Mouse (Mus musculus) kidney, embryonic 15.5 days (tissue): ENCODE data around the gene Wfdc15b. TPM values are rescaled to one million over a fixed set of nuclear protein-coding genes. Genes with fewer than 3 reads are reported as not detected.
A peak's percentile ranks its signal among the peaks of the same experiment; 100 is the strongest.
"Not testable (repeated sequence)": the region's sequence is repeated elsewhere in the genome, so short reads cannot be mapped to it uniquely, and the experiment has no call there.

Source experiments
- ATAC-seq: fragments of 200-750 bp; cut with Nextera tagmentation; replicated peaks from 2 replicates; pipeline ENCODE4 v1.8.0; 2017; ENCODE audit warnings: moderate TSS enrichment; ENCODE audit not compliant: low FRiP score
- H3K27ac ChIP-seq: fragments of 300-500 bp; sonication (generic); 2 replicates; pipeline ENCODE4 v1.5.1; 2015; ENCODE audit warnings: mild to moderate bottlenecking, inconsistent platforms
- H3K27me3 ChIP-seq: fragments of 300-500 bp; sonication (generic); 2 replicates; pipeline ENCODE4 v1.6.1; 2015; ENCODE audit warnings: inconsistent platforms
- H3K36me3 ChIP-seq: fragments of 300-500 bp; sonication (generic); 2 replicates; pipeline ENCODE4 v1.6.1; 2015; ENCODE audit warnings: inconsistent platforms
- H3K4me1 ChIP-seq: fragments of 300-500 bp; sonication (generic); 2 replicates; pipeline ENCODE4 v1.6.1; 2015; ENCODE audit warnings: inconsistent platforms
- H3K4me2 ChIP-seq: fragments of 300-500 bp; sonication (generic); 2 replicates; pipeline ENCODE4 v1.6.1; 2015; ENCODE audit warnings: moderate library complexity, mild to moderate bottlenecking, inconsistent platforms
- H3K4me3 ChIP-seq: fragments of 300-500 bp; sonication (generic); replicated peaks from 2 replicates; pipeline ENCODE4 v1.5.1; 2015; ENCODE audit warnings: mild to moderate bottlenecking, inconsistent platforms
- H3K9ac ChIP-seq: fragments of 300-500 bp; sonication (generic); 2 replicates; pipeline ENCODE4 v1.6.1; 2015; ENCODE audit warnings: mild to moderate bottlenecking, inconsistent platforms
- H3K9me3 ChIP-seq: fragments of 300-500 bp; sonication (generic); replicated peaks from 2 replicates; pipeline ENCODE4 v1.6.1; 2016; ENCODE audit warnings: inconsistent platforms
- WGBS: fragments of 180-500 bp; shearing (Covaris S2); methylation state at CpG from one replicate; pipeline ENCODE4 v1.1.7; 2015; ENCODE audit warnings: mixed read lengths; 5-methylcytosine and 5-hydroxymethylcytosine counted together
- polyA plus RNA-seq: library from polyadenylated mRNA; unstranded; fragments of >200 nt; fragmentation: Nextera tagmentation; extraction: Ambion mirVana; gene quantifications from 2 replicates; pipeline ENCODE4 v1.2.1, GENCODE M21; 2015

The Wfdc15b gene
- polyA plus RNA-seq = 70.1 and 91.1 TPM in 2 replicates

- H3K36me3 ChIP-seq = no peaks in the 10 kb centered on the region
- H3K4me1 ChIP-seq = 0 out of 2 replicates have a peak, but pooled peaks cover 10% of the 10 kb centered on the region
- no peak for ATAC-seq
- H3K9me3 ChIP-seq = no peaks in the 10 kb centered on the region
- peak within 1 kb of the TSS; percentile 33 for H3K4me2 ChIP-seq
- no peaks in the 10 kb centered on the region for H3K27me3 ChIP-seq
- H3K9ac ChIP-seq = no peak within 1 kb of the TSS
- H3K27ac ChIP-seq = peak within 1 kb of the TSS; percentile 73
- 44% methylated on average over 11 of the region's 11 CpGs for WGBS
- peak within 1 kb of the TSS; percentile 31 for H3K4me3 ChIP-seq
Observed at GRCm38 (mm10) chr2:164221522-164221921, at the start of gene Wfdc15b. Wfdc15b (minus strand) TSS chr2:164221660.

- 84% methylated on average over 1 of the region's 1 CpGs for WGBS
- not testable (repeated sequence) for H3K4me2 ChIP-seq, H3K9me3 ChIP-seq, H3K27ac ChIP-seq, H3K27me3 ChIP-seq, ATAC-seq, H3K36me3 ChIP-seq, H3K9ac ChIP-seq, H3K4me3 ChIP-seq, H3K4me1 ChIP-seq
Observed at GRCm38 (mm10) chr2:164256540-164256939, 35.1 kb upstream of the Wfdc15b start, which contains the start of gene Svs3b. Svs3b (minus strand) TSS chr2:164256640.

DNA sequence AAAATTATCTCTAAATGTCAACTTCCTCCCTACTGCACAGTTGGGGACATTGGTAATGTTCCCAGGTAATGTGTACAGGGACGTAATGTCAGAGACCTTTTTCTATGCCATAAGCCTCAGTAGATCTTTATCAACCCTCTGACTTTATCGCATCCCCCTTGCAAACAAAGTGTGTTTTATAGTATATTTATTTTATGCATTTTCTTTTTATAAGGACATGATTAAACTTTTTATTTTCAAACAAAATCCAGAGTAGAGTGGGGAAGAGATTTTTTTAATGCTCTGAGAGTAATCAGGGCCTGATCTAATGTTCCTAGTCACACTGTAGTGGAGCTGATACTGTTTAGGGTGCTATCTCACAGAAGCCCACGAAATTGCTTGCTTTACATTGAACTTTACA lies 16.9 kb upstream of the Wfdc15b start, which contains the start of gene Svs2:
TSS of gene Svs2 (minus strand) at position 101 of the 400 bp plus-strand sequence.
- Histone ChIP-seq H3K4me2 (no peak within 1 kb of the TSS), H3K4me3 (no peak within 1 kb of the TSS), H3K9ac (no peak within 1 kb of the TSS), H3K4me1 (no peaks in the 10 kb centered on the region), H3K9me3 (no peaks in the 10 kb centered on the region), H3K27ac (no peak within 1 kb of the TSS), H3K27me3 (no peaks in the 10 kb centered on the region), H3K36me3 (no peaks in the 10 kb centered on the region)
- ATAC-seq = no peak
- 85% methylated on average over 3 of the region's 3 CpGs for WGBS

DNA sequence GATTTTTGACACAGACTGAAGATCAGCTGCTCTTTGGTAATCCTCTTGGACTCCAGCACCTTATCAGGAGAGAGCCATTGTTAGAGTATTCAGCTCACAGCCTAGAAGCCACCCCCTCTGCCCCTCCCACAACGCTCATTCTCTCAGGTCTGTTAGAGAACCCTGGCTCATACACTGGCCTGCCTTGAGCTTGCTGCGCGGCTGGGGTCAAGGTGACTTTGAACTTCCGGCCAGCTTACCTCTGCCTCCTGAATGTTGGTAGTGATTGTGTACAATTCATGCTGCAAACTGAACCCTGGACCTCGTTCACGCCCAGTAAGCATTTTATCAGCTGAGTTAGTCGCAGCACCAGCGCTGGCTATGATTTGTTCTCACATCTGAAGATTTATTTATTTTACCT lies 11.2 kb upstream of the Wfdc15b start:
- Histone ChIP-seq H3K4me1 (no peaks in the 10 kb centered on the region), H3K27me3 (no peaks in the 10 kb centered on the region), H3K9ac (no peak overlapping the region), H3K9me3 (no peaks in the 10 kb centered on the region), H3K4me3 (no peak overlapping the region), H3K36me3 (no peaks in the 10 kb centered on the region), H3K27ac (no peak overlapping the region), H3K4me2 (no peak overlapping the region)
- WGBS = 88% methylated on average over 8 of the region's 8 CpGs
- ATAC-seq = no peak

- no peak overlapping the region for H3K4me2 ChIP-seq
Observed at GRCm38 (mm10) chr2:164228361-164229070, 7.1 kb upstream of the Wfdc15b start.

GRCm38 (mm10) chr2:164219295-164219694 lies 2.2 kb downstream of the Wfdc15b start:
- 77% methylated on average over 9 of the region's 9 CpGs for WGBS
- no peak overlapping the region for H3K4me3 ChIP-seq
- no peak overlapping the region for H3K4me2 ChIP-seq
- H3K9ac ChIP-seq = no peak overlapping the region
- H3K27ac ChIP-seq = no peak overlapping the region
- 0 out of 2 replicates have a peak, but pooled peaks cover 10% of the 10 kb centered on the region for H3K4me1 ChIP-seq
- H3K36me3 ChIP-seq = no peaks in the 10 kb centered on the region
- H3K27me3 ChIP-seq = no peaks in the 10 kb centered on the region
- no peak for ATAC-seq
- no peaks in the 10 kb centered on the region for H3K9me3 ChIP-seq

More at GRCm38 (mm10) chr2:164228361-164229070, 7.1 kb upstream of the Wfdc15b start:
- Histone ChIP-seq H3K36me3 (no peaks in the 10 kb centered on the region), H3K9ac (no peak overlapping the region), H3K4me1 (no peaks in the 10 kb centered on the region), H3K4me3 (no peak overlapping the region), H3K27ac (no peak overlapping the region), H3K27me3 (no peaks in the 10 kb centered on the region), H3K9me3 (no peaks in the 10 kb centered on the region)
- 85% methylated on average over 8 of the region's 8 CpGs for WGBS
- ATAC-seq = no peak

DNA sequence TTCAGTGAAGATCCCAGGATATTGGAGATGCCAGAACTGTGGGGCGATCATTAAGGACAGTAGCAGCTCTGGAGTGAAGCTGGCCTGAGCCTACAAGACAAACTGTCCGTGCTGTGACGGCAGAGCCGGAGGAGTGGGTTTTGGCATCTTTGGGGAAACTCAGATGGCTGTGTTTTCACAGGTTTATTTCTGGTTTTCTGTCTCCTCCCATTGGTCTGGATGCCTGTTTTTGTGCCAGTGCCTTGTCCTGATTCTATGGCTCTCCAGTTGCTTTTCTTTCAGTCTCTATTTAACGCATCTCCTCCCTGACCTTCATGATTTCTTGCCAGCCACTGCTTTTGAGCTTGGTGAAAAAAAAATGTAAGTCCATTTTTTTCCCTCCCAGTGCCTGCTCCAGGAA lies 8.7 kb downstream of the Wfdc15b start:
- H3K4me1 ChIP-seq = no peaks in the 10 kb centered on the region
- H3K4me3 ChIP-seq = no peak overlapping the region
- no peaks in the 10 kb centered on the region for H3K9me3 ChIP-seq
- no peak for ATAC-seq
- no peak overlapping the region for H3K27ac ChIP-seq
- no peak overlapping the region for H3K9ac ChIP-seq
- no peak overlapping the region for H3K4me2 ChIP-seq
- no peaks in the 10 kb centered on the region for H3K27me3 ChIP-seq
- 80% methylated on average over 5 of the region's 5 CpGs for WGBS
- H3K36me3 ChIP-seq = no peaks in the 10 kb centered on the region

- 92% methylated on average over 4 of the region's 4 CpGs for WGBS
- H3K9ac ChIP-seq = no peak overlapping the region
- H3K4me3 ChIP-seq = no peak overlapping the region
- no peak overlapping the region for H3K4me2 ChIP-seq
- no peaks in the 10 kb centered on the region for H3K9me3 ChIP-seq
- no peaks in the 10 kb centered on the region for H3K27me3 ChIP-seq
- no peaks in the 10 kb centered on the region for H3K4me1 ChIP-seq
- ATAC-seq = no peak
- no peak overlapping the region for H3K27ac ChIP-seq
- no peaks in the 10 kb centered on the region for H3K36me3 ChIP-seq
Observed at GRCm38 (mm10) chr2:164210892-164211291, 10.6 kb downstream of the Wfdc15b start.

DNA sequence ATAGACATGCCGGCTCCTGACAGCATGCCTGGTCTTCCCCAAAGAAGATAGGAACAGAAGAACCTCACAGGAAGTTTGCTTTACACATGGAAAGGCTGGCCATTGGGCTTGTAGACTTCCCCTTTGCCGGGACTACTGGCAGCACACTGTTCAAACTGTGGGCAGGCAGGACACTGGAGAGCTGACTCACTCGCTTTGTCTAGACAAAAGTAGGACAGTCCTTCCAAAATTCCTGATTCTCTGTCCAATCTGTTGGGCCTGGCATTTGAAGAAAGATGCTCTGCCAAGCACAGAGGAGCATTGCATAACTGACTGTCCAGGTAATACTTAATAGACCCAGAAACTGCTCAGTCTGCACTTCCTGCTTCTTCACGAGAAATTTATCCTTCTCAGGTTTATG lies 14.8 kb downstream of the Wfdc15b start:
- no peaks in the 10 kb centered on the region for H3K36me3 ChIP-seq
- H3K4me3 ChIP-seq = no peak overlapping the region
- no peak overlapping the region for H3K9ac ChIP-seq
- 75% methylated on average over 4 of the region's 4 CpGs for WGBS
- ATAC-seq = no peak
- H3K9me3 ChIP-seq = no peaks in the 10 kb centered on the region
- no peak overlapping the region for H3K4me2 ChIP-seq
- no peak overlapping the region for H3K27ac ChIP-seq
- no peaks in the 10 kb centered on the region for H3K4me1 ChIP-seq
- no peaks in the 10 kb centered on the region for H3K27me3 ChIP-seq

GRCm38 (mm10) chr2:164206011-164206410 lies 15.4 kb downstream of the Wfdc15b start:
- not testable (repeated sequence) for H3K27ac ChIP-seq, H3K4me2 ChIP-seq, H3K27me3 ChIP-seq, ATAC-seq, H3K9me3 ChIP-seq, H3K9ac ChIP-seq, H3K4me3 ChIP-seq, H3K4me1 ChIP-seq, H3K36me3 ChIP-seq
- 91% methylated on average over 10 of the region's 10 CpGs for WGBS

DNA sequence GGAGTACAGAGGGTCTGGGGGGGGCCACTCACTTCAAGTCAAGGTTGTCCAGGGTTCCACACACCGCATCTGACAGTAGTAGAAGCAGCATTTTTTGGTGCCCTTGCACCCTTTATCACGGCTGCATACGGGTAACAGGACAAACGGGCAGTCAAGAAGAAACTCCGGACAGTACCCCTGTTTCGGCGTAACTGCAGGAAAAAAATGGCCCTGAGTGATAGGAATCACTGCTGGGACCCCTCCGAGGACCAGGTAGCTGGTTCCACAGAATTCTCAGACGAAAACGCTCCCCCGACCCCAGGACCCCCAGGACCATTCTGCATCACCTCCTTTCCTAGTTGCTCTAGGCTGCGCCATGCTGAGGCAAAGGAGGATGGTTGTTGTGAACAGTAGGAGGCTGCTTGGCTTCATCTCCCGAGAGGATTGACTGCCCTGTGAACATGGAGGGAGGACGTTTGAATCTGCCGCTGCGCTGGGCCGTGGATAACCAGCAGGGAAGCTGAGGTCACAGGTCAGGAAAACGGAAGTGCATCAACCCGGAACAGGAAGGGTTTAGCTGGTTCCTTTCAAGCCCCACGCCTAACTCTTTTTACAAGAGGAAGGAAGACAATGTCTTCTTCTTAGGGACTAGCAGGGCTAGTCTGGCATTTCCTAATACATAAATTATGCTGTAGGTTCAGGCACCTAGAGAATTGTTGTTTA lies 21.7 kb downstream of the Wfdc15b start, which contains the start of gene Wfdc15a:
TSS of gene Wfdc15a (minus strand) at position 505 of the 702 bp plus-strand sequence.
- ATAC-seq = no peak
- Histone ChIP-seq H3K27me3 (no peaks in the 10 kb centered on the region), H3K4me2 (no peak within 1 kb of the TSS), H3K36me3 (no peaks in the 10 kb centered on the region), H3K4me3 (no peak within 1 kb of the TSS), H3K27ac (no peak within 1 kb of the TSS), H3K9ac (no peak within 1 kb of the TSS), H3K9me3 (no peaks in the 10 kb centered on the region), H3K4me1 (no peaks in the 10 kb centered on the region; the same call in 1 of the 2 replicates)
- WGBS = 72% methylated on average over 20 of the region's 20 CpGs

DNA sequence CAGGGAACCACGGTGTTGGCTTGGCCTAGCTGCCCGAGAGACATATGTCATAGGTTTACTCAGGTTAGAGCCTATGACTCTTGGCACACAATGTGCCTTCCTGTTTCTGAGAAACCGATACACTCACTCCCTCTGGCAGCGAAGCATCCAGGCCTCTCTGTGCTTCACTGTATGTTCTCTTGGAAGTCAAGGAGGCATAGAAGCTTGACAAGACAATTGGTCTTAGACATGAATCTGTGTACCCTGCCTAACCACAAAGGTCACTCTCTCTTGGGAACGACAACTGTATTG lies 24.8 kb downstream of the Wfdc15b start:
- Histone ChIP-seq H3K9me3 (no peaks in the 10 kb centered on the region), H3K4me1 (no peaks in the 10 kb centered on the region; the same call in 1 of the 2 replicates), H3K36me3 (no peaks in the 10 kb centered on the region), H3K9ac (no peak overlapping the region), H3K27me3 (no peaks in the 10 kb centered on the region), H3K4me3 (no peak overlapping the region), H3K27ac (no peak overlapping the region), H3K4me2 (no peak overlapping the region)
- ATAC-seq = no peak
- WGBS = 71% methylated on average over 5 of the region's 5 CpGs
